Mouse (Mus musculus) MEL (cell line): ENCODE data around the gene Prex1. TPM values are rescaled to one million over a fixed set of nuclear protein-coding genes. Genes with fewer than 3 reads are reported as not detected.

Source experiments
- DNase-seq: peaks from one replicate; pipeline ENCODE4 v3.0.0; 2011; ENCODE audit warnings: low read depth, low spot score
- H3K27ac ChIP-seq: 2 replicates; pipeline ENCODE4 v1.5.1; 2012; ENCODE audit warnings: low read depth, mild to moderate bottlenecking, control low read depth, low read length, moderate library complexity; ENCODE audit not compliant: control insufficient read depth
- H3K27me3 ChIP-seq, 2 experiments: fragments of 150-350 bp in 1 of 2; sonication (generic) in 1 of 2; 2 replicates each; pipeline ENCODE4 v1.6.1; 2012; ENCODE audit warnings: low read length in 2 of 2, mild to moderate bottlenecking in 2 of 2, improper control_type of control experiment in 1 of 2, moderate library complexity in 1 of 2; ENCODE audit not compliant: insufficient read depth in 2 of 2, control insufficient read depth in 1 of 2
- H3K36me3 ChIP-seq, 2 experiments: 2 replicates each; pipeline ENCODE4 v1.6.1; 2012 to 2014; ENCODE audit warnings: low read length in 2 of 2, improper control_type of control experiment in 1 of 2, inconsistent platforms in 1 of 2, mild to moderate bottlenecking in 1 of 2; ENCODE audit not compliant: insufficient read depth in 2 of 2, control insufficient read depth in 1 of 2
- H3K4me1 ChIP-seq, 2 experiments: fragments of 150-350 bp in 1 of 2; sonication (generic) in 1 of 2; 2 replicates each; pipeline ENCODE4 v1.6.1; 2012; ENCODE audit warnings: low read length in 2 of 2, improper control_type of control experiment in 1 of 2, mild to moderate bottlenecking in 1 of 2; ENCODE audit not compliant: insufficient read depth in 2 of 2, control insufficient read depth in 1 of 2
- H3K4me3 ChIP-seq, 2 experiments: fragments of 150-350 bp in 1 of 2; sonication (generic) in 1 of 2; 2 replicates each; pipeline ENCODE4 v1.5.1; 2012; ENCODE audit warnings: low read depth in 2 of 2, low read length in 2 of 2, mild to moderate bottlenecking in 2 of 2, moderate library complexity in 2 of 2, control low read depth in 1 of 2, improper control_type of control experiment in 1 of 2; ENCODE audit not compliant: control insufficient read depth in 1 of 2, insufficient read depth in 1 of 2
- H3K79me2 ChIP-seq: 2 replicates; pipeline ENCODE4 v1.6.1; 2012; ENCODE audit warnings: mild to moderate bottlenecking, low read length, moderate library complexity; ENCODE audit not compliant: control insufficient read depth, poor library complexity, insufficient read depth
- H3K9ac ChIP-seq: 2 replicates; pipeline ENCODE4 v1.6.1; 2012; ENCODE audit warnings: low read depth, mild to moderate bottlenecking, control low read depth, low read length, moderate library complexity; ENCODE audit not compliant: control insufficient read depth, poor library complexity, severe bottlenecking
- H3K9me3 ChIP-seq: fragments of 150-350 bp; sonication (generic); replicated peaks from 2 replicates; pipeline ENCODE4 v1.6.1; 2012; ENCODE audit warnings: mild to moderate bottlenecking, low read length, improper control_type of control experiment, moderate library complexity; ENCODE audit not compliant: insufficient read depth
- BHLHE40 ChIP-seq: IDR thresholded peaks from 2 replicates; pipeline ENCODE4 v1.6.1; 2012; ENCODE audit warnings: low read depth, mild to moderate bottlenecking, inconsistent platforms, low read length, improper control_type of control experiment, borderline replicate concordance
- CHD2 ChIP-seq: IDR thresholded peaks from 2 replicates; pipeline ENCODE4 v1.6.1; 2011; ENCODE audit warnings: low read length, improper control_type of control experiment
- CTCF ChIP-seq, 3 experiments: IDR thresholded peaks in 2 of 3; conservative IDR thresholded peaks in 1 of 3; 2 replicates each; pipeline ENCODE4 v1.5.1; 2011 to 2012; ENCODE audit warnings: low read length in 3 of 3, low read depth in 2 of 3, mild to moderate bottlenecking in 2 of 3, improper control_type of control experiment in 1 of 3, inconsistent platforms in 1 of 3, mixed read lengths in 1 of 3, moderate library complexity in 1 of 3; ENCODE audit not compliant: control insufficient read depth in 1 of 3, insufficient read depth in 1 of 3, poor library complexity in 1 of 3, severe bottlenecking in 1 of 3
- ELF1 ChIP-seq: IDR thresholded peaks from 2 replicates; pipeline ENCODE4 v1.6.1; 2014; ENCODE audit warnings: low read depth, mild to moderate bottlenecking, inconsistent platforms, low read length, improper control_type of control experiment, moderate library complexity
- ETS1 ChIP-seq: IDR thresholded peaks from 2 replicates; pipeline ENCODE4 v1.6.1; 2012; ENCODE audit warnings: low read depth, mild to moderate bottlenecking, inconsistent platforms, low read length, improper control_type of control experiment, moderate library complexity
- GABPA ChIP-seq: IDR thresholded peaks from 2 replicates; pipeline ENCODE4 v1.6.1; 2012; ENCODE audit warnings: low read depth, mild to moderate bottlenecking, inconsistent platforms, low read length, improper control_type of control experiment, moderate library complexity
- GATA1 ChIP-seq: IDR thresholded peaks from 2 replicates; pipeline ENCODE4 v1.6.1; 2011; ENCODE audit warnings: low read depth, low read length, improper control_type of control experiment
- HCFC1 ChIP-seq: IDR thresholded peaks from 2 replicates; pipeline ENCODE4 v1.6.1; 2012; ENCODE audit warnings: low read depth, mild to moderate bottlenecking, inconsistent platforms, low read length, improper control_type of control experiment, moderate library complexity
- JUND ChIP-seq: IDR thresholded peaks from 2 replicates; pipeline ENCODE4 v1.6.1; 2011; ENCODE audit warnings: low read depth, mild to moderate bottlenecking, improper control_type of control experiment, low read length
- KAT2A ChIP-seq: conservative IDR thresholded peaks from 2 replicates; pipeline ENCODE4 v1.6.1; 2012; ENCODE audit warnings: low read depth, low read length, improper control_type of control experiment, inconsistent platforms
- MAX ChIP-seq: IDR thresholded peaks from 2 replicates; pipeline ENCODE4 v1.6.1; 2011; ENCODE audit warnings: low read length, improper control_type of control experiment
- MXI1 ChIP-seq: IDR thresholded peaks from 2 replicates; pipeline ENCODE4 v1.6.1; 2011; ENCODE audit warnings: mild to moderate bottlenecking, low read depth, low read length, improper control_type of control experiment
- MYC ChIP-seq: IDR thresholded peaks from 2 replicates; pipeline ENCODE4 v1.6.1; 2011; ENCODE audit warnings: low read depth, mild to moderate bottlenecking, low read length, improper control_type of control experiment, moderate library complexity
- POLR2A ChIP-seq, 2 experiments: IDR thresholded peaks; 2 replicates each; pipeline ENCODE4 v1.6.1; 2011 to 2012; ENCODE audit warnings: low read length in 2 of 2, mild to moderate bottlenecking in 2 of 2, control low read depth in 1 of 2, improper control_type of control experiment in 1 of 2, low read depth in 1 of 2, moderate library complexity in 1 of 2; ENCODE audit not compliant: control insufficient read depth in 1 of 2, insufficient read depth in 1 of 2, poor library complexity in 1 of 2
- POLR2AphosphoS2 ChIP-seq: IDR thresholded peaks from 2 replicates; pipeline ENCODE4 v1.6.1; 2011; ENCODE audit warnings: low read length, improper control_type of control experiment
- POLR2AphosphoS5 ChIP-seq: IDR thresholded peaks from 2 replicates; pipeline ENCODE4 v1.6.1; 2012; ENCODE audit warnings: low read depth, borderline replicate concordance, mild to moderate bottlenecking, inconsistent platforms, low read length, moderate library complexity, mixed read lengths
- RCOR1 ChIP-seq: IDR thresholded peaks from 2 replicates; pipeline ENCODE4 v1.6.1; 2012; ENCODE audit warnings: low read depth, mild to moderate bottlenecking, inconsistent platforms, low read length, improper control_type of control experiment
- SIN3A ChIP-seq: IDR thresholded peaks from 2 replicates; pipeline ENCODE4 v1.6.1; 2012; ENCODE audit warnings: low read length, improper control_type of control experiment, inconsistent platforms
- SMC3 ChIP-seq: IDR thresholded peaks from 2 replicates; pipeline ENCODE4 v1.6.1; 2011; ENCODE audit warnings: low read depth, low read length, improper control_type of control experiment
- TAL1 ChIP-seq: IDR thresholded peaks from 2 replicates; pipeline ENCODE4 v1.6.1; 2012; ENCODE audit warnings: mild to moderate bottlenecking, inconsistent platforms, low read length, moderate library complexity, mixed read lengths
- TBP ChIP-seq: IDR thresholded peaks from 2 replicates; pipeline ENCODE4 v1.8.0; 2011; ENCODE audit warnings: low read depth, low read length, improper control_type of control experiment
- TCF12 ChIP-seq: IDR thresholded peaks from 2 replicates; pipeline ENCODE4 v1.6.1; 2014; ENCODE audit warnings: low read depth, mild to moderate bottlenecking, inconsistent platforms, low read length, improper control_type of control experiment, moderate library complexity
- USF1 ChIP-seq: IDR thresholded peaks from 2 replicates; pipeline ENCODE4 v1.6.1; 2014; ENCODE audit warnings: low read depth, mild to moderate bottlenecking, inconsistent platforms, low read length, improper control_type of control experiment, moderate library complexity
- ZC3H11A ChIP-seq: IDR thresholded peaks from 2 replicates; pipeline ENCODE4 v1.6.1; 2012; ENCODE audit warnings: low read depth, mild to moderate bottlenecking, inconsistent platforms, low read length, improper control_type of control experiment
- ZKSCAN1 ChIP-seq: IDR thresholded peaks from 2 replicates; pipeline ENCODE4 v1.6.1; 2012; ENCODE audit warnings: low read depth, mild to moderate bottlenecking, inconsistent platforms, low read length, improper control_type of control experiment, moderate library complexity
- ZMIZ1 ChIP-seq: IDR thresholded peaks from 2 replicates; pipeline ENCODE4 v1.6.1; 2012; ENCODE audit warnings: low read depth, mild to moderate bottlenecking, inconsistent platforms, low read length, improper control_type of control experiment, moderate library complexity
- polyA plus RNA-seq, 2 experiments: library from polyadenylated mRNA; stranded (reverse) in 1 of 2; unstranded in 1 of 2; fragments of >175 nt in 1 of 2; fragments of >200 nt in 1 of 2; gene quantifications; 2 replicates each; pipeline versions ENCODE4 v1.2.1 to v1.2.4; 2012; ENCODE audit warnings: low replicate concordance in 2 of 2, low read depth in 1 of 2; ENCODE audit not compliant: insufficient read length in 2 of 2, insufficient read depth in 1 of 2, missing spikeins in 1 of 2
- total RNA-seq: library from RNA; depleted of rRNA; stranded (reverse); fragments of 300-350 nt; gene quantifications from 2 replicates; pipeline ENCODE4 v1.2.3, GENCODE M21; 2012

Gene Prex1
- total and polyA plus RNA-seq, 3 experiments, result 8.0 to 33.1 (median 15.8) TPM

GRCm38 (mm10) chr2:166699552-166699951 is 14.1 kb downstream of the Prex1 start:
- TF ChIP-seq JUND (no peak), POLR2A (IDR thresholded peaks at IDR 0.05; ENCODE audit: control insufficient read depth in 1 of 2, insufficient read depth in 1 of 2, low read depth in 1 of 2, low read length in 2 of 2, poor library complexity in 1 of 2) (no peak), BHLHE40 (no peak), KAT2A (no peak), GATA1 (no peak), TCF12 (no peak), POLR2AphosphoS5 (no peak)
- TF ChIP-seq, all 39 proteins: peak for 0
- H3K9ac ChIP-seq, result no peak overlapping the region
- H3K4me3 ChIP-seq, result no peak overlapping the region
- no peaks in the 10 kb centered on the region for H3K9me3 ChIP-seq
- H3K79me2 ChIP-seq, result no peaks in the 10 kb centered on the region; the same call in 1 of the 2 replicates
- no peaks in the 10 kb centered on the region for H3K27me3 ChIP-seq
- no peak overlapping the region for H3K27ac ChIP-seq
- H3K4me1 ChIP-seq, result peaks cover 4 to 7% of the 10 kb centered on the region in 2 experiments; a peak in 3 of 4 replicates
- no peak for DNase-seq
- H3K36me3 ChIP-seq, result no peaks in the 10 kb centered on the region

GRCm38 (mm10) chr2:166694616-166695015 is 19.0 kb downstream of the Prex1 start:
- H3K27ac ChIP-seq, result no peak overlapping the region
- TF ChIP-seq KAT2A, result no peak
- no peak for TF ChIP-seq JUND
- TF ChIP-seq USF1, result no peak
- TF ChIP-seq CHD2, result no peak
- no peak for TF ChIP-seq MYC
- no peak for TF ChIP-seq ETS1
- no peak for TF ChIP-seq SIN3A
- no peak for TF ChIP-seq TBP
- TF ChIP-seq POLR2AphosphoS5, result no peak
- no peaks in the 10 kb centered on the region for H3K4me1 ChIP-seq
- H3K4me3 ChIP-seq, result no peak overlapping the region
- no peaks in the 10 kb centered on the region for H3K27me3 ChIP-seq
- no peaks in the 10 kb centered on the region for H3K36me3 ChIP-seq
- no peak overlapping the region for H3K9ac ChIP-seq
- peak; percentile 44 for DNase-seq
- 0 out of 2 replicates have a peak, but pooled peaks cover 1% of the 10 kb centered on the region for H3K79me2 ChIP-seq
- H3K9me3 ChIP-seq, result no peaks in the 10 kb centered on the region

DNA sequence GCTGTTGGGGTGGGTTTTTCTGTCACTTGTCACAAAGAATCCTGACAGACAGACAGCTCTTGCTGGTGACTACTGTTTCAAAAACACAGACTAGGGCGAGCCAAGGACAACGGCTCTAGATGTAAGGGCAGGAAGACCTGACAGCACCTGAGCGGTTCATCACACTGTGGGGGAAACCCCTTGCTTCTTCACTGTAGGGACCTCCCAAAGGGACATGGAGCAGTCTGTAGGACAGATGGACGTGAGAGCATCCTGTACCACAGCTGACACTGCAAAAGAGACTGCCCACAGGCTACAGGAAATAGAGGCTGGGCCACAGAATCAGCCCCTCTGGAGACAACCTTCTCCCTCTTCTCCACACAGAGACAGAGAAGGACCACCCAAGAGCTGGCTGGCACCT is 20.2 kb downstream of the Prex1 start:
- Histone ChIP-seq H3K9ac (no peak overlapping the region), H3K36me3 (no peaks in the 10 kb centered on the region)

More for the DNA sequence above, 20.2 kb downstream of the Prex1 start:
- no peaks in the 10 kb centered on the region for H3K4me1 ChIP-seq
- TF ChIP-seq CTCF (IDR thresholded peaks at IDR 0.05 in 2 of 3, conservative IDR thresholded peaks at IDR 0.05 in 1 of 3; ENCODE audit: control insufficient read depth in 1 of 3, insufficient read depth in 1 of 3, low read depth in 2 of 3, low read length in 3 of 3, poor library complexity in 1 of 3, severe bottlenecking in 1 of 3) (no peak), ETS1 (no peak), POLR2AphosphoS2 (no peak), MXI1 (no peak), ELF1 (no peak), MAX (no peak), TAL1 (no peak), ZC3H11A (no peak), RCOR1 (no peak), HCFC1 (no peak), BHLHE40 (no peak), SMC3 (no peak), TCF12 (no peak), ZMIZ1 (no peak), KAT2A (no peak), GABPA (no peak), ZKSCAN1 (no peak)
- TF ChIP-seq, all 39 proteins: peak for 0
- no peaks in the 10 kb centered on the region for H3K9me3 ChIP-seq
- no peak for DNase-seq
- no peak overlapping the region for H3K4me3 ChIP-seq
- no peaks in the 10 kb centered on the region for H3K27me3 ChIP-seq
- H3K79me2 ChIP-seq, result 0 out of 2 replicates have a peak, but pooled peaks cover 1% of the 10 kb centered on the region
- no peak overlapping the region for H3K27ac ChIP-seq
